Mouse (Mus musculus) midbrain, embryonic 11.5 days (tissue): ENCODE results near the gene Mgll. TPM values are rescaled to one million over a fixed set of nuclear protein-coding genes. Genes with fewer than 3 reads are reported as not detected.
A peak's percentile ranks its signal among the peaks of the same experiment; 100 is the strongest.

Source experiments
- ATAC-seq: fragments of 200-750 bp; cut with Nextera tagmentation; 2 replicates; pipeline ENCODE4 v1.8.0; 2017; ENCODE audit warnings: moderate TSS enrichment, moderate library complexity; ENCODE audit not compliant: low FRiP score
- DNase-seq: peaks from one replicate; pipeline ENCODE4 v3.0.0; 2015; ENCODE audit warnings: low spot score; ENCODE audit errors: missing footprints
- H3K27ac ChIP-seq: fragments of 300-500 bp; sonication (generic); 2 replicates; pipeline ENCODE4 v1.5.1; 2014; ENCODE audit warnings: low read depth, low read length
- H3K27me3 ChIP-seq: fragments of 300-500 bp; sonication (generic); 2 replicates; pipeline ENCODE4 v1.6.1; 2014; ENCODE audit warnings: mild to moderate bottlenecking, low read length, moderate library complexity, mixed read lengths; ENCODE audit not compliant: control insufficient read depth, insufficient read depth
- H3K36me3 ChIP-seq: fragments of 300-500 bp; sonication (generic); 2 replicates; pipeline ENCODE4 v1.6.1; 2014; ENCODE audit warnings: mild to moderate bottlenecking, low read length, moderate library complexity, mixed read lengths; ENCODE audit not compliant: control insufficient read depth, insufficient read depth
- H3K4me1 ChIP-seq: fragments of 300-500 bp; sonication (generic); 2 replicates; pipeline ENCODE4 v1.6.1; 2014; ENCODE audit warnings: low read length; ENCODE audit not compliant: control insufficient read depth, insufficient read depth
- H3K4me2 ChIP-seq: fragments of 300-500 bp; sonication (generic); 2 replicates; pipeline ENCODE4 v1.6.1; 2014; ENCODE audit warnings: mild to moderate bottlenecking, moderate library complexity
- H3K4me3 ChIP-seq: fragments of 300-500 bp; sonication (generic); 2 replicates; pipeline ENCODE4 v1.5.1; 2014; ENCODE audit warnings: low read depth, low read length
- H3K9ac ChIP-seq: fragments of 300-500 bp; sonication (generic); 2 replicates; pipeline ENCODE4 v1.6.1; 2014; ENCODE audit warnings: low read length
- H3K9me3 ChIP-seq: fragments of 300-500 bp; sonication (generic); 2 replicates; pipeline ENCODE4 v1.6.1; 2016; ENCODE audit warnings: low read length; ENCODE audit not compliant: control insufficient read depth
- WGBS: fragments of 180-500 bp; shearing (Covaris S2); extraction: QIAGEN DNeasy Blood & Tissue Kit; methylation state at CpG from one replicate; pipeline ENCODE4 v1.1.7; 2014; 5-methylcytosine and 5-hydroxymethylcytosine counted together
- polyA plus RNA-seq: library from polyadenylated mRNA; unstranded; fragments of >200 nt; fragmentation: Nextera tagmentation; extraction: Ambion mirVana; gene quantifications from 2 replicates; pipeline ENCODE4 v1.2.1, GENCODE M21; 2014

The Mgll gene
- polyA plus RNA-seq, 1 experiment from 2014 or later, result 1.7 TPM

DNA sequence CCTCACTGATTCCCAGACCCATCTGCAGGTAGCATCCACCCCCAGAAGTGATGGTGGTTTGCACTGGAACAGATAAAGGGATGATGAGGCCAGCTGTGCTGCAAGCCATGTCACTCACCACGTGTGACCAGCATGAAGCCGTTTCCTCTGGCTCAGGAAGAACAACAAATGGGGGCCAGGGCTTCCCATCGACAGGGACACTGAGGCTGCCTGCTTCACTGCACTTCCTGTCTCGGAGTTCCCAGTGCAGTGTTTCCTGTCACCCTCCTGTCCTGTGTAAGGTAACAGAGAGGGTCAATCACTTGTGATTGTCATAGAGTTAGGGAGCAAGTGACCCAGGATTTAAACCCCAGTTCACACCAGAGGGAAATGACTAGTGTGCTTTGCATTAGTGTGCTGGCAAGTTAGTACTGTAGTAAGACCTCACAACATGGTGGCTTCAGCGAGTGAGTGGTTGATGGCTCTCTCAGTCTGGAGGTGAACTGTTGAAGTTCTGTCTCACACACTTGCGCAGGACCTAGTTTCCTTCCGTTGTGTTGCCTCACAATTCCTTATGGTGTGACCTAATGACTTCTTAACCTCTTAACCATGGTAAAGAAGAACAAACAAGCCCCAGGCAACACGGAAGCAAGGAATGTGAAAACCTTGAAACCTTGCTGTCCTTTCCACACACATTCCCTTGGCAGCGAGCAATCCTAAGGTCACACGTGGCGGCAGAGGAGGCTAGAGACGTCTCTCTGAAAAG, 23.3 kb downstream of the Mgll start:
- H3K9ac ChIP-seq, result no peak overlapping the region
- no peaks in the 10 kb centered on the region for H3K9me3 ChIP-seq
- no peak overlapping the region for H3K4me3 ChIP-seq
- ATAC-seq (no peak), DNase-seq (peak; percentile 56)
- no peaks in the 10 kb centered on the region for H3K36me3 ChIP-seq
- 74% methylated on average over 12 of the region's 12 CpGs for WGBS
- no peaks in the 10 kb centered on the region for H3K27me3 ChIP-seq
- no peak overlapping the region for H3K4me2 ChIP-seq
- H3K4me1 ChIP-seq, result no peaks in the 10 kb centered on the region
- no peak overlapping the region for H3K27ac ChIP-seq

DNA sequence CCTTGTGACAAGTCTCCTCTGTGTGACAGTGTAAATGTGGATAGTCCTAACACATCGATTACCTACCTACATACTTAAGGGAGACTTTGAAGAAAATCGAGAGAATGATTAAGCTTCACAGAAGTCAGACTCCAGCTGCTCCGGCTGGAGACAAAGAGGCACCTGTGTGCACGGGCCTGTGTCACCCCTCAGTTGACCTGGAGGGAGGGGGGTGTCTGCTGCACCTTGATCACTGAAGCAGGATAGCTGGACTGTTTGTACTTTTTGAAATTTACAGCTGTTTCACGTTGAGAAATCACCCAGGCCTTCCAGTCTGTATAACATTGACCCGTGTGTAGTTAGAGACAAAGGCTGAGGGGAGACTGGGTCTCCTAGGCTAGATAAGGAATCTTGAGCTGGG, 26.7 kb downstream of the Mgll start:
- no peak for ATAC-seq
- WGBS, result 77% methylated on average over 6 of the region's 6 CpGs
- no peak overlapping the region for H3K4me2 ChIP-seq

DNA sequence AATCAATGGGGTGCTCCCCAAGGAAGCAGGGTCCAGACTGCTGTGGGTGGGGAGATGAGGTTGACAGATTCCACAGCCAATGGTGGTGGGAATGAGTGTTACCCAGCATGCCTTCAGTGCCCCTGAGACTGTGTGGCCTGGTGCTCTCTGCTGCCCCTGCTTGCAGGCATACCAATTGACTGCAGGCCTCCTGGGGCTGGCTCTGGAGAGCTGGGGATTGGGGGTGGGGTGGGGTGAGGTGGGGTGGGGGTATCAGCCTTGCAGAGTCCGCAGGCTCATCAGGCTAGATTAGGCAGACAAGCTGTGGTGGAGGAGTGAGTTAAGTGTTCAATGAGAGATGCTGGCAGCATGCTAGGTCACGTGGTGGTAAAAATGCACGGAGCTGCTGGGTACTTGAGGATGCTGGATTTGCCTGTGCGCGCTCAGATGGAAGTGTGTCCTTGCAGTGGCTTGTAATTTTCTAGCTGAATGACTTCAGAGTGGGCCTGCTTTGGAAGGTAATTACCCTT, 28.6 kb downstream of the Mgll start:
- no peaks in the 10 kb centered on the region for H3K4me1 ChIP-seq
- 49% methylated on average over 5 of the region's 5 CpGs for WGBS
- ATAC-seq (peak; percentile 30; the same call in 1 of the 2 replicates), DNase-seq (peak; percentile 14)
- no peaks in the 10 kb centered on the region for H3K27me3 ChIP-seq
- no peaks in the 10 kb centered on the region for H3K9me3 ChIP-seq
- H3K9ac ChIP-seq, result no peak overlapping the region
- H3K4me3 ChIP-seq, result no peak overlapping the region
- H3K36me3 ChIP-seq, result no peaks in the 10 kb centered on the region
- H3K27ac ChIP-seq, result no peak overlapping the region
- no peak overlapping the region for H3K4me2 ChIP-seq

More for the DNA sequence above, 26.7 kb downstream of the Mgll start:
- no peaks in the 10 kb centered on the region for H3K4me1 ChIP-seq
- H3K4me3 ChIP-seq, result no peak overlapping the region
- no peak overlapping the region for H3K27ac ChIP-seq
- no peak for DNase-seq
- H3K9ac ChIP-seq, result no peak overlapping the region
- H3K36me3 ChIP-seq, result no peaks in the 10 kb centered on the region
- H3K9me3 ChIP-seq, result no peaks in the 10 kb centered on the region
- no peaks in the 10 kb centered on the region for H3K27me3 ChIP-seq

DNA sequence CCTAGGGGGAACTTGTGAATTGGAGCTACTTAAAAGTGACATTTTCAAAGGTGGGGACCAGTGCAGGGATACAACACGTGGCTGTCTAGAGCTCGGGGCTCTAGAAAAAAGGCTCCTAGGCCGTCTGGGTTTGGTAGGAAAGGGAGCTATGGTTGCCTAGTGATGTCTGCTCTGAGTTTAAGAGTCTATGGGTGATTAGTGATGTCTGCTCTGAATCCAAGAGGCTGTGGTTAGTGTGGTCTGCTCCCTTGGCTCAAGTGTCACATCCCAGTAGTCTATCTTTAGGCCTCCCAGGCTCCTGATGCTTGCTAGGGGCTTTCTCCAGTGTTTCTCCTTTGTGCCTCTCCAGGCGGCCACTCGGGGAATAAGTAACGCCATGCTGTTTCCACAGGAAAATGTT, 29.4 kb downstream of the Mgll start:
- Histone ChIP-seq H3K4me1 (no peaks in the 10 kb centered on the region), H3K9ac (no peak overlapping the region), H3K36me3 (no peaks in the 10 kb centered on the region), H3K27ac (no peak overlapping the region), H3K9me3 (no peaks in the 10 kb centered on the region), H3K4me3 (no peak overlapping the region), H3K4me2 (no peak overlapping the region), H3K27me3 (no peaks in the 10 kb centered on the region)
- DNase-seq (no peak), ATAC-seq (no peak)
- 80% methylated on average over 6 of the region's 6 CpGs for WGBS

DNA sequence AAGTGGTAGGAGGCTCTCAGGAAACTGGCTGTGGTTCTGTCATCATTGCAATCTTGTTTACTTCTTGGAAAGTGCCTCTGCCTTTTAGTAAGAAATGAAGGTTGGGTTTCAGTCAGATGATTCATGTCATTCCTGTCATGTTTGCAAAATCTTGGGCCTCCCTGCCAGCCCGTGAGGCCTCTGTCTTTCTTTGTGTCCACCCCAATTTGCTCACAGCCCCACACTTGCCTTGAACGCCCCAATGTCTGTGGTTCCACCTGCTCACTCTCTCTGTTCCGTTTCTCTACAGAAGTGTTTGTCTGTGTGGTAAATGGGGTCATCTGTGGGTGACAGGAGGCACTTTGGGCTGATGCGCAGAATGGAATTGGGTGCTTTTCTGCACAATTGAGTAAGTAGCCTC, 32.8 kb downstream of the Mgll start:
- WGBS, result 91% methylated on average over 4 of the region's 4 CpGs
- no peaks in the 10 kb centered on the region for H3K27me3 ChIP-seq
- H3K4me3 ChIP-seq, result no peak overlapping the region
- H3K9ac ChIP-seq, result no peak overlapping the region
- ATAC-seq (no peak), DNase-seq (no peak)
- H3K9me3 ChIP-seq, result no peaks in the 10 kb centered on the region
- no peaks in the 10 kb centered on the region for H3K4me1 ChIP-seq
- H3K4me2 ChIP-seq, result no peak overlapping the region
- H3K27ac ChIP-seq, result no peak overlapping the region
- H3K36me3 ChIP-seq, result no peaks in the 10 kb centered on the region

DNA sequence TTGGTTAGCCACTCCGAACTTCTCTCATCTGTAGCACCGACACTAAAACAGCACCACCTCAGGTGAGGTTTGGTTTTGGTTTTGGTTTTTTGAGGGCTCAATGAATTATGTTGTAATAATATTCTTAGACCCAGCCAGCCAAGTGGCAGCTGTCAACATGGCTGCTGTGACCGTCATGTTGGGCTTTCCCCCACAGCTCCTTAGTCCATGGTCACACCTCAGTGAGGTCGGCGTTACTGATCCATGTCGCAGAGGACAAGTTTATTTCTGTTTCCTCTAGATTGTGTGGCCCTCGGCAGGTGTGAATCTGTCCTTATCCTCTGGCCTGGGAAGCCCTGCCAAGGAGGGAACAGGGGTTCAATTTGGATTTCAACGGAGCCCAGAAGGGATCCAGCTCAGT, 33.9 kb downstream of the Mgll start:
- no peak for ATAC-seq
- 88% methylated on average over 8 of the region's 8 CpGs for WGBS

DNA sequence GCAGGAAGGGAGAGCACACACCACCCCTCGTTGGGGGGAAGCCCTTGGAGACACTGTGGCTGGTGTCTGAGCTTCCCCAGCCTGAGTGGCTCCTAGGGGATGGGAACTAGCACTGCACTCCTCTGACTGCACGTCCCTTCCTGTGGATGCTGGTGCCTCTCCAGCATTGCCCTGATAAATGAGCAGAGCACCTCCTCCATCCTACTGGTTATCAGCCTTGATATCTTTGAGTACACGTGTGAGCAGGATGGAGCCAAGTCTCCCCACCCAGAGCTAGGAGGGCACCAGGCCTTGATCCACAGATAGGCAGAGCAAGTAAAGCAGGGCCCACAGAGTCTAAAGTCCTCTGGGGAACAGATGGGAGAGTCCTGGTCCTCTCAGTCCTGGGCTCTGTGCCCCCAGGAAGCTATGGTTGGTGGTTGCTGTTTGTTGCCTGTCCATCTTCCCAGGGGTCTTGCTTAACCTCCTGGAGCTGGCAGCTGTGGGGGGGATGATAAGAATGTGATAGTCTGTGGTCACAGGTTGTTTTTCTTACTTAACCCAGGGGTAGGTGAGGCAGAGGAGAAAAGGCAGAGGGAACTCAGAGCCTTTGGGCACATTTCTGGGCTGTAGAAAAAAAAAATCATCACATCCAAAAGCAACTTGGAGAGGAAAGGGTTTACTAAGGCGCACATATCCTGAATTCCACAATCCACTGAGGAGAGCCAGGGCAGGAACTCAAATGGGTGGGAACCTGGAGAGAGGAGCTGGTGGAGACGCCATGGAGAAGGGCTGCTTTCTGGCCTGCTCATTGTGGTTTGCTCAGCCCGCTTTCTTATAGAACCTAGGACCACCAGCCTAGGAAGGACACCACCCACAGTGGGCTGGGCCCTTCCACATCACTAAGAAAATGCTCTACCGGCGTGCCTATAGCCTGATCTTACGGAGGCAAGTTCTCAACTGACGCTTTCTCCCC, 34.6 kb downstream of the Mgll start:
- no peak overlapping the region for H3K4me2 ChIP-seq
- H3K27ac ChIP-seq, result no peak overlapping the region
- no peak overlapping the region for H3K9ac ChIP-seq
- no peak overlapping the region for H3K4me3 ChIP-seq
- ATAC-seq (no peak), DNase-seq (no peak)
- no peaks in the 10 kb centered on the region for H3K36me3 ChIP-seq
- no peaks in the 10 kb centered on the region for H3K9me3 ChIP-seq
- WGBS, result 85% methylated on average over 10 of the region's 10 CpGs
- no peaks in the 10 kb centered on the region for H3K27me3 ChIP-seq
- no peaks in the 10 kb centered on the region for H3K4me1 ChIP-seq

More for the DNA sequence above, 33.9 kb downstream of the Mgll start:
- no peak overlapping the region for H3K9ac ChIP-seq
- no peaks in the 10 kb centered on the region for H3K36me3 ChIP-seq
- H3K27ac ChIP-seq, result no peak overlapping the region
- no peaks in the 10 kb centered on the region for H3K27me3 ChIP-seq
- H3K4me1 ChIP-seq, result no peaks in the 10 kb centered on the region
- no peak overlapping the region for H3K4me3 ChIP-seq
- no peak overlapping the region for H3K4me2 ChIP-seq
- H3K9me3 ChIP-seq, result no peaks in the 10 kb centered on the region
- no peak for DNase-seq

DNA sequence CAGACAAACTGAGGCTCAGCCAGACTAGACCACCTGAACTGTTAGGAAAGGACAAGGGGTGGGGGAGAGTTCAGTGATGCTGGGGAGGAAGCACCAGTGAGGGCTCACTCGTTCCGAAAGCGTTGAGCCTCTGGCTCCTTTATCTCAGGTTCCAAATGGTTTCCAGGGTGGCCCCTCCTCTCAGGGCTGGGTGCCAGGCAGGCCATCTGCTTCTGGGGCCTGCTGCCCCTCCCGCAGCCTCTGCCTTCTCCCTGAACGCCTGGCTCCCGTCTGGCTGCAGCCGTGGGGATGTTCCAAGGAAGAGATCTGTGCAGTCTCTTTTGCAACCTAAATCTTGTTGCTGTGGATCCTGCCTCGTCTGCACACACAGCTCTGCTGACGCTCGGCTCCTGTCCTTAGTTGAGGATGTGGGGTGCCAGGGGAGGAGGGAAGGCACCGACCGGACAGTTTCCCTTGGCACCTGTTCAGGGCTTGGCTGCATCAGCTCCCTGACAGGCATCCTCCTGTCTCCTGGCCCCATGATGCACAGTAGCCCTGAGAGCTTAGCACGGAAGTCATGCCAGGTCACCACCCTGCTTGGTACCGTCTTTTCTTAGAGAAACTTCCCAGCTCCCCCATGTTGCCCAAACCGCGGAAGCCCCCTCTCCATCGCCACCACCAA, 35.7 kb downstream of the Mgll start:
- Histone ChIP-seq H3K9ac (no peak overlapping the region), H3K4me1 (no peaks in the 10 kb centered on the region), H3K4me2 (no peak overlapping the region), H3K4me3 (no peak overlapping the region), H3K27ac (no peak overlapping the region), H3K9me3 (no peaks in the 10 kb centered on the region), H3K27me3 (no peaks in the 10 kb centered on the region), H3K36me3 (no peaks in the 10 kb centered on the region)
- no peak for DNase-seq
- ATAC-seq, result no peak
- 79% methylated on average over 17 of the region's 17 CpGs for WGBS
